Comparison of ENCODE assay signal across 14 mouse cellular contexts in the genomic region with DNA sequence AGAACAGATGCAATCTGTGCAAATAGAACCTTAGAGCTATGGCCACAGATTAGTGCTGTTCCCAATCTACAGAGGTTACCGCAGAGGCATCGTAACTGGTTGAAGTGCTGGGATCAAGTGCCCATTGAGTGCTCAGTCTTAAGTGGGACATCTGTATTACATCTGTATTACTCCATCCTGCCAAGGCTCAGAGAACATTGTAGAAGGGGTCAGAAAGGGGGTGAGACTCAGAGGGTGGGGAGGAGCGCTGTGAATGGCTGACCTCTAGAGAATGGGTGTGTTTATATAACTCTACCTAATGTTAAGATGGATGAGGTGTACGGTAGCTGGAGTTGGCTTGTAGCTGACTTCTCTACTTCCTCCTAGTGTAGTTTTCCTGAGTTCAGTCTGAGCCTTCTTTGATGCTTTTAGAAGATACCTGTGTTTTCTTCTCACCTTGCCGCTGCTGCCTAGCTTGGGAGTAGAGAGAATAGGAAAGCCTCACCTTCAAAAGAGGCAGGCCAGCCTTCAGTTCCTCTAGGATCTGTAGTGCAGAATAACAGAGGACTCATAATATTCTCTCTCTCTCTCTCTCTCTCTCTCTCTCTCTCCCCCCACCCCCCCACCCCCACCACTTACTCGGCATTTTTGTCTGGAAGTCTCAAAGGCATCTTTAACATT.
"Had no signal": no experiment of that assay in that cellular context is flagged by ENCODE, and none has a peak within 500 bp of the region (broad histone marks: within the 10 kb centered on the region; RNA-seq: fewer than 3 reads in every experiment).

No protein-coding gene starts in this region.

- H3K36me3 ChIP-seq: intestine, embryonic 15.5 days; kidney, embryonic 15.5 days; liver, embryonic 13.5 days; midbrain, embryonic 10.5 days had no signal

- DNase-seq: kidney, adult 11 months; kidney, adult 8-10 months; kidney, postnatal 10 days; kidney, postnatal 36 days; layer of hippocampus, postnatal 36 days; left cerebral cortex, postnatal 4 days; liver, embryonic 13.5 days; thymus, postnatal 25 days had no signal

- H3K4me2 ChIP-seq: intestine, embryonic 15.5 days; kidney, embryonic 15.5 days; liver, embryonic 13.5 days had no signal

- H3K4me1 ChIP-seq: intestine, embryonic 15.5 days; liver, embryonic 13.5 days; megakaryocyte, embryonic 14.5 days; midbrain, embryonic 10.5 days had no signal

- ATAC-seq: hindbrain, embryonic 16.5 days; intestine, embryonic 15.5 days had no signal

- H3K27ac ChIP-seq: intestine, embryonic 15.5 days; kidney, embryonic 15.5 days; left cerebral cortex, adult 2 months; liver, embryonic 13.5 days; midbrain, embryonic 10.5 days had no signal

- H3K9ac ChIP-seq: intestine, embryonic 15.5 days; kidney, embryonic 15.5 days; liver, embryonic 13.5 days had no signal

- H3K27me3 ChIP-seq: intestine, embryonic 15.5 days; kidney, embryonic 15.5 days; liver, embryonic 13.5 days; megakaryocyte, embryonic 14.5 days had no signal

- H3K9me3 ChIP-seq: intestine, embryonic 15.5 days; kidney, embryonic 15.5 days; liver, embryonic 13.5 days; midbrain, embryonic 10.5 days had no signal

- H3K4me3 ChIP-seq: intestine, embryonic 15.5 days; kidney, embryonic 15.5 days; left cerebral cortex, adult 2 months; liver, embryonic 13.5 days; megakaryocyte, embryonic 14.5 days; midbrain, embryonic 10.5 days had no signal
